Mouse (Mus musculus) forebrain, embryonic 14.5 days (tissue): ENCODE measurements at regions not wholly inside any gene's neighbourhood (a gene's known extent, or its start where the extent isn't known, plus 50 kb on each side); places are given as distances from the start of the nearest gene placed in this dataset.

Experiments used
- ATAC-seq: fragments of 200-750 bp; cut with Nextera tagmentation; 2 replicates; pipeline ENCODE4 v1.8.0; 2017; ENCODE audit warnings: mild to moderate bottlenecking, moderate library complexity
- DNase-seq: peaks from one replicate; pipeline ENCODE4 v3.0.0-alpha.2; 2015; ENCODE audit warnings: low spot score
- H3K27ac ChIP-seq: fragments of 300-500 bp; sonication (generic); 2 replicates; pipeline ENCODE4 v1.5.1; 2014; ENCODE audit warnings: low read depth, mild to moderate bottlenecking, control low read depth, low read length, moderate library complexity
- H3K27me3 ChIP-seq: fragments of 300-500 bp; sonication (generic); replicated peaks from 2 replicates; pipeline ENCODE4 v1.6.1; 2014; ENCODE audit warnings: low read length, control low read depth, mixed read lengths; ENCODE audit not compliant: control insufficient read depth, insufficient read depth
- H3K36me3 ChIP-seq: fragments of 300-500 bp; sonication (generic); 2 replicates; pipeline ENCODE4 v1.6.1; 2014; ENCODE audit warnings: low read length, control low read depth; ENCODE audit not compliant: control insufficient read depth, insufficient read depth
- H3K4me1 ChIP-seq: fragments of 300-500 bp; sonication (generic); 2 replicates; pipeline ENCODE4 v1.6.1; 2014; ENCODE audit warnings: antibody characterized with exemption, low read length, control low read depth; ENCODE audit not compliant: control insufficient read depth, insufficient read depth
- H3K4me2 ChIP-seq: fragments of 300-500 bp; sonication (generic); 2 replicates; pipeline ENCODE4 v1.6.1; 2014; ENCODE audit warnings: mild to moderate bottlenecking, control low read depth, low read length
- H3K4me3 ChIP-seq: fragments of 300-500 bp; sonication (generic); 2 replicates; pipeline ENCODE4 v1.5.1; 2014; ENCODE audit warnings: low read depth, low read length, control low read depth
- H3K9ac ChIP-seq: fragments of 300-500 bp; sonication (generic); 2 replicates; pipeline ENCODE4 v1.6.1; 2014; ENCODE audit warnings: mild to moderate bottlenecking, low read length, control low read depth, moderate library complexity
- H3K9me3 ChIP-seq: fragments of 300-500 bp; sonication (generic); replicated peaks from 2 replicates; pipeline ENCODE4 v1.6.1; 2016; ENCODE audit warnings: low read length, control low read depth, mixed read lengths; ENCODE audit not compliant: control insufficient read depth
- WGBS: fragments of 180-500 bp; shearing (Covaris S2); extraction: QIAGEN DNeasy Blood & Tissue Kit; methylation state at CpG from one replicate; pipeline ENCODE4 v1.1.7; 2014; 5-methylcytosine and 5-hydroxymethylcytosine counted together

DNA sequence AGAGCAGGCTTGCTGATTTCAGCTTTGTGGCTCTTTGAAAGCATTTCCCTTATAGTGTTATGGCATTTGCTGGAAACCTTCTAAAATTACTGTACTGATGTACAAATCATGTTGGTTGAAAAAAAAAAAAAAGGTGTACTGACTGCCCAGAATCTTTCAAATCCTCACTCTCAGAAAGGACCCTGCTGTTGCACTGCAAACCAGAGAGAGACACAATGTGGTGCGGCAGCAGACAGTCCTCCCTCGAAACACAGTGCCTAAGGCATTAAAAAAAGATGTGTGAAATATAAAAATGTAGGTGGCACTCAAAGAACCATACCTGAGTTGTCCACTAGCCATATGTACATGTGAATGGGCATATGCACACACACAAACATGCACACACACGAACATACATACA lies 128.3 kb downstream of the Actr3 start:
- no peaks in the 10 kb centered on the region for H3K27me3 ChIP-seq
- no peak overlapping the region for H3K4me3 ChIP-seq
- H3K27ac ChIP-seq = no peak overlapping the region
- no peaks in the 10 kb centered on the region for H3K36me3 ChIP-seq
- H3K9ac ChIP-seq = no peak overlapping the region
- no peaks in the 10 kb centered on the region for H3K4me1 ChIP-seq
- no peak for DNase-seq
- WGBS = 78% methylated on average over 3 of the region's 3 CpGs
- H3K4me2 ChIP-seq = no peak overlapping the region
- H3K9me3 ChIP-seq = no peaks in the 10 kb centered on the region
- no peak for ATAC-seq

DNA sequence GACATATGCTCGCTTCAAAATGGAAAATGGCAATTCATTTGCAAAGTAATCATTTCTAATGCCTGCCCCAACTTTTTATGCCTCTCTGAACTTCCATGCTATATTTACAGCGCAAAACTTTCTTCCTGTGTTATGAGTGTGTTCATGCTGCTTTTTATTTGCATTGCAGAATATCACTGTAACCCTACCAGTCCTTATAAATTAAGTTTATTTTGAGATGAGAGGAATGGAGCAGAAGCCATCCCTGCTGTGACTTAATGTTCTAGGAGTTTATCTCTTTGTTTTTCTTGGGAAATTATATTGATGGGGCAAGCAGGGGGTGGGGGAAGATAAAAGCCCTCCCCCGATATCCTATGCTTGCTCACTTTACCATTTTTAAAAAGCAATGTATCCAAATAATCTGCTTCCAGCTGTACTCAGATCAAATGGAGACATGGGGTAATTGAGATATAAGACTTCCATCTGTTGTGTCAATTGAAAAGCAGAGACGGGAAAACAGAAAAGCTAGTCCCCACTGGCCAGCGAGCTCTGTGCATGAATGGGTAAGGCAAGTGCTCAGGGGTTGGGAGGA lies 136.9 kb downstream of the Actr3 start:
- H3K4me1 ChIP-seq = no peaks in the 10 kb centered on the region
- H3K4me2 ChIP-seq = no peak overlapping the region
- 84% methylated on average over 5 of the region's 5 CpGs for WGBS
- DNase-seq = no peak
- no peak for ATAC-seq
- no peak overlapping the region for H3K4me3 ChIP-seq
- H3K36me3 ChIP-seq = no peaks in the 10 kb centered on the region
- H3K9me3 ChIP-seq = no peaks in the 10 kb centered on the region
- no peak overlapping the region for H3K9ac ChIP-seq
- H3K27ac ChIP-seq = no peak overlapping the region
- H3K27me3 ChIP-seq = no peaks in the 10 kb centered on the region

- no peak overlapping the region for H3K4me2 ChIP-seq
- no peaks in the 10 kb centered on the region for H3K4me1 ChIP-seq
- H3K9me3 ChIP-seq = no peaks in the 10 kb centered on the region
- 78% methylated on average over 3 of the region's 3 CpGs for WGBS
- no peak overlapping the region for H3K4me3 ChIP-seq
- H3K36me3 ChIP-seq = no peaks in the 10 kb centered on the region
- no peaks in the 10 kb centered on the region for H3K27me3 ChIP-seq
- no peak overlapping the region for H3K27ac ChIP-seq
- DNase-seq (no peak), ATAC-seq (no peak)
- no peak overlapping the region for H3K9ac ChIP-seq
Measured at GRCm38 (mm10) chr1:125295646-125296045, 139.9 kb downstream of the Actr3 start.

GRCm38 (mm10) chr1:125290320-125291021 lies 145.1 kb downstream of the Actr3 start:
- H3K36me3 ChIP-seq = no peaks in the 10 kb centered on the region
- no peak overlapping the region for H3K9ac ChIP-seq
- no peaks in the 10 kb centered on the region for H3K27me3 ChIP-seq
- H3K4me2 ChIP-seq = no peak overlapping the region
- no peak overlapping the region for H3K27ac ChIP-seq
- no peak for ATAC-seq
- H3K4me1 ChIP-seq = no peaks in the 10 kb centered on the region
- WGBS = 92% methylated on average over 12 of the region's 12 CpGs
- no peak overlapping the region for H3K4me3 ChIP-seq
- DNase-seq = no peak
- H3K9me3 ChIP-seq = no peaks in the 10 kb centered on the region

DNA sequence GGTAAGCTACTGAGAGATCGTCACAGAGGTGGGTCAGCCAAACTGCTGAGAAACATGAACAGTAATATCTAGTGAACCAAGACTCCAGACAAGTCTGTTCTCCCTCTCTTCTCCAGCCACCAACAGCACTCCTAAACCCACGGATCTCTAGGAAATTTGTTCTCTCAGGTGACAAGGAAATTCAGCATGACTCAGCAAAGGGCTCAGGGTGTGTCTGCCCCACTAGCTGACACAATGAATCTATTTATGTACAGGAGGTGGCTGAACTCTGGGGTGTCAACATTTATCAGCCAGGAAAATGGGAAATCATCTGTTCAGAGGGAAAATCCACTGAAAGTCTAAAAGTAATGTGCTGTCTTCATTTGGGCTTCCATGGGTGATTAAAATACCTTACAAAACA lies 149.2 kb downstream of the Actr3 start:
- Histone ChIP-seq H3K4me3 (no peak overlapping the region), H3K9ac (no peak overlapping the region), H3K4me1 (no peaks in the 10 kb centered on the region), H3K9me3 (no peaks in the 10 kb centered on the region), H3K4me2 (no peak overlapping the region), H3K36me3 (no peaks in the 10 kb centered on the region), H3K27me3 (no peaks in the 10 kb centered on the region), H3K27ac (no peak overlapping the region)
- WGBS = 80% methylated on average over 2 of the region's 2 CpGs
- ATAC-seq (no peak), DNase-seq (no peak)

- Histone ChIP-seq H3K9ac (no peak overlapping the region), H3K4me2 (no peak overlapping the region), H3K9me3 (no peaks in the 10 kb centered on the region), H3K36me3 (no peaks in the 10 kb centered on the region), H3K4me3 (no peak overlapping the region), H3K4me1 (no peaks in the 10 kb centered on the region), H3K27ac (no peak overlapping the region), H3K27me3 (no peaks in the 10 kb centered on the region)
- DNase-seq = no peak
- ATAC-seq = no peak
- WGBS = 83% methylated on average over 2 of the region's 2 CpGs
Measured at GRCm38 (mm10) chr1:125284693-125285092, 150.8 kb downstream of the Actr3 start.

DNA sequence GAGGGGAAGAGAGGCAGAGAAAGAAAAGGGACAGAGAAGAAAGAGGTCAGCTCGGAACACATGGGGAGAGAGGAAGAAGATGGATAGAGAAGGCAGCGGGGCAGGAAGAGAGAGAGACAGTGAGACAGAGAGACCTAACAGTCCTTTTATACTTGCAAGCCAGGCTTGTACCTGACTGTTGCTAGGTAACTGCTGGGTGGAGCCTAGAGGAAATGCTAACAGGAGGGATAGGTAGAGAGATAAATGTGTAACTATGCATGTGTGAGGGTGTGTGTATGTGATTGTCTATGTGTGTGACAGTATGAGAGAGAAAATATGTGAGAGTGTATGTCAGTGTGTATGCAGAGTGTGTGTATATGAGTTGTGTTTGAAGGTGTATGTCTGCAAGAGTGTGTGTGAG lies 161.8 kb downstream of the Actr3 start:
- Histone ChIP-seq H3K36me3 (no peaks in the 10 kb centered on the region), H3K9me3 (no peaks in the 10 kb centered on the region), H3K27me3 (no peaks in the 10 kb centered on the region), H3K4me3 (no peak overlapping the region), H3K4me2 (no peak overlapping the region), H3K9ac (no peak overlapping the region), H3K4me1 (no peaks in the 10 kb centered on the region), H3K27ac (no peak overlapping the region)
- DNase-seq (no peak), ATAC-seq (no peak)
- WGBS = 33% methylated on average over 2 of the region's 2 CpGs

GRCm38 (mm10) chr1:125263684-125264083 lies 171.8 kb downstream of the Actr3 start:
- no peak for DNase-seq
- Histone ChIP-seq H3K27me3 (no peaks in the 10 kb centered on the region), H3K4me1 (no peaks in the 10 kb centered on the region), H3K4me3 (no peak overlapping the region), H3K9me3 (no peaks in the 10 kb centered on the region), H3K9ac (no peak overlapping the region), H3K36me3 (no peaks in the 10 kb centered on the region), H3K27ac (no peak overlapping the region), H3K4me2 (no peak overlapping the region)
- WGBS = 82% methylated on average over 6 of the region's 6 CpGs
- no peak for ATAC-seq

DNA sequence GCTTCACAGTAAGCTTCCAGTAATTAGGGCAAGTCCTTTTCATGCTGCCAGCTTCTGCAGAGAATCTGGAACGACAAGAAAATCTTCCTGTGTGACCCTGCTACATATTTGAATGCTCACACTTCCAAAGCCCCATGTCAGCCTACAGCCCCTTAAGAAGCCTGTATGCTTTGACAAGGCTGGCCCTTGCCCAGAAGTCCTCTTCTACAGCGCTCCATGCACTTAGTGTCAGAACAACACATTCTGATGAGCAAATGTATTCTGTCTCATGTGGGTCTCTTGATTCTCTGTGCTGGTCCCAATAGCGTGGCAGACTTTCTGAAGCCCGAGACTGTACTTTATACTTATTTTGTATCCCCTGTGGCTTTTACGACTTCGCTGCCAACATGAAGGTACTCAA lies 172.5 kb downstream of the Actr3 start:
- no peak overlapping the region for H3K9ac ChIP-seq
- H3K9me3 ChIP-seq = no peaks in the 10 kb centered on the region
- H3K4me2 ChIP-seq = no peak overlapping the region
- 79% methylated on average over 6 of the region's 6 CpGs for WGBS
- H3K27ac ChIP-seq = no peak overlapping the region
- H3K4me3 ChIP-seq = no peak overlapping the region
- no peak for ATAC-seq
- no peaks in the 10 kb centered on the region for H3K36me3 ChIP-seq
- no peaks in the 10 kb centered on the region for H3K4me1 ChIP-seq
- DNase-seq = no peak
- H3K27me3 ChIP-seq = no peaks in the 10 kb centered on the region
